Mouse (Mus musculus) thymus, postnatal 4 days (tissue): ENCODE results near the gene Olfr643.
"Not testable (repeated sequence)": the region's sequence is repeated elsewhere in the genome, so short reads cannot be mapped to it uniquely, and the experiment has no call there.

Source experiments
- DNase-seq: peaks from one replicate; pipeline ENCODE4 v3.0.0; 2021

Olfr643 gene

DNA sequence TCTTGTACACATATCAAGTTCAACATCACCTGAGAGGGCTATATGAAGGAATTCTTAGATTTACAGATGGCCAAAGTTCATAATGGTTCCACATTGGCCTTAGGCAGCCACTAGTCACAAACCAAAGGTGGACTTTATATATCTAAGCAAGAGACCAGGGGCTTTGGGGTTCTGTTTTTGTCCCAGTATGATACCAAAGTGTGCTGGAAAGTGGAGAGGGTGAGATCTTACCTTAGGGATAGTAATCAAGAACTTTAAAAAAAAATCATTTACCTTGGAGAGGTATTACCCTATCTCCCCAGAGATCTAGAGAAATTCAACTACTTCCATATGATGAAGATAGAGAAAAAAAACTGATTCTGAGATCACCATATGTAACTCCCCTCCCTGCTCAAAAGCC lies 120.0 kb downstream of the Olfr643 start, which contains the start of gene Olfr639:
TSS of gene Olfr639 (minus strand) at position 101 of the 400 bp plus-strand sequence.
- DNase-seq = no peak

DNA sequence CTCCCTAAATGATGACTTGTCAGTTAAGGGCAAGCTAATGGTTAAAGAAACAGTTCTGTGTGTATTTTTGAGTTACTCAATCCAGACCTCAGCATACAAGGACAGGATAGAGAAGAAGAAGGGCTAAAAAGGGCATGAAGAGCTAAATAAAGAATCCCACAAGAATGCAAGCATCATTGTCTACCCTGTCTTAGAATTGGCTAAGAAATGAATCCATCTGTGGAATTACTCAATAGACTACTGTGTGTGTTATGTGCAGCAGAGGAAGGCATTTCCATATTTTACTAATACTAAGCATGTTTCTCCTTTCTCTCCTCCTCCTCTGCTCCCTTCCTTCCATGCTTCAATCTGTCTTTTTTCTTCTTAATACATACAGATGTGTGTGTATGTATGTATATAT lies 138.1 kb downstream of the Olfr643 start:
- DNase-seq = no peak

DNA sequence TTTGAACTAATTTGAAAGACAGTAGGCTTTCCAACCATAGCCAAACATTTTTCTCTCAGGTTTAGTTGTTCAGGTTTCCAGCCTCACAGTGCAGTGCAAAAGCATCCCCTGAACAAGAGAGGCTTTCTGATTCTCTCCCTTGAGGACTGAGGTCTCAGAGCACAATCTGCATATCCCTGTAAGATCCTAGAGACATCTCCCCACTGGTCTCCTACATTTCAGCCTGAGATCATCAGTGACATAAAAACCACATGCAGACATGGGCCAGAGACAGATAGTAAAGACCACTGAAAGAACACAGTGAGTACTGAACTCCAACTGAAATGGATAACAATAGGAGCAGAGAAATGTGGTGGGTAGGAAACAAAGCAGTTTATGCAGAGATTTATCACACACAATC lies 138.8 kb downstream of the Olfr643 start, which contains the start of gene Olfr638:
TSS of gene Olfr638 (plus strand) at position 301 of the 400 bp plus-strand sequence.
- DNase-seq = no peak

DNA sequence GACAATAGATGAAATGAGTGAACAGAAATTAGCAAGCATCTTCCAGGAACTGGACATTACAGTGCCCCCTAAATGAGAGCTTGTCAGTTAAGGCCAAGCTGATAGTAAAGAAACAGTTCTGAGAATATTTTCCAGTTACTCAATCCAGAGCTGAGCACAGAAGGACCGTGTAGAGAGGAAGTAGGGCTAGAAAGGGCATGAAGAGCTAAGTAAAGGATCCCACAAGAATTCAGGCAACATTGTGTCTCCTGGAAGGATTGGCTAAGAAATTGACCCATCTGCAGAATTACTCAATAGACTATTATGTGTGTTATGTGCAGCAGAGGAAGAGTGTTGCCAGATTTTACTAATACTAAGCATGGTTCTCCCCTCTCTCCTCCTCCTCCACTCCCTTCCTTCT lies 165.4 kb downstream of the Olfr643 start:
- no peak for DNase-seq

DNA sequence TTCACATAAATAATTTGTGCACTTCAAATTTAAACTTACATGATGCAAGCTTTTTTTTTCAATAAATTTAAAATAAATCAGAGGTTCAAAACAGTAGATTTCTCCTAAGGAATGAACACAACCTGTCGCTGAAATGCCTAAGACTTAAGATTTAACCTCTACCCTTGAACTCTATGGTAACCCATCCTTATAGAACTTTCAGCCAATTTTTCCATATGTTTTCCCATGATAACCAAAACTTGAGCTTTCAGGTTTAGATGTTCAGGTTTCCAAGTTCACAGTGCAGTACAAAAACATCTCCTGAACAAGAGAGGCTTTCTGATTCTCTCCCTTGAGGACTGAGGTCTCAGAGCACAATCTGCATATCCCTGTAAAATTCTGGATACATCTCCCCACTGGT lies 166.4 kb downstream of the Olfr643 start, which contains the start of gene Olfr635:
TSS of gene Olfr635 (plus strand) at position 301 of the 400 bp plus-strand sequence.
- DNase-seq = no peak

DNA sequence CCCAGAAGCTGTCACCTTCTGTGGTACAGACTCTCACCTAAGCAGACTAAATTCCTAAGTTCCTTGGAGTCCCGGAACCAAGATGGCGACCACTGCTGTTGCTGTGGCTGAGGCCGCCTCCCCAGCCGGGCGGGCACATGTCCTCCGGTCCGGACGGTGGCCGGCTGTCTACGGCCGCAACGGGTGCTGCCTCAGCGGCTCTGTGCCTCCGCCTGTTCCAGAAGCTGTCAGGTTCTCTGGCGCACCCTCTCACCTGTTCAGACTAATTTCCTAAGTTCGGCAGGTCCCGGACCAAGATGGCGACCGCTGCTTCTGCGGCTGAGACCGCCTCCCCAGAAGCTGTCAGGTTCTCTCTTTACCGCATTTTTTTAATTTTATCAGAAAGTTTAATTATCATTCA lies 170.3 kb downstream of the Olfr643 start:
- not testable (repeated sequence) for DNase-seq
